Mouse (Mus musculus): Measurements from ENCODE around the gene Rad51.
A peak's percentile ranks its signal among the peaks of the same experiment; 100 is the strongest.

The Rad51 gene

GRCm38 (mm10) chr2:119163999-119164398 lies 51.4 kb downstream of the Rad51 start:
- no peak for DNase-seq (ENCODE audit: extremely low read depth, low read depth)

DNA sequence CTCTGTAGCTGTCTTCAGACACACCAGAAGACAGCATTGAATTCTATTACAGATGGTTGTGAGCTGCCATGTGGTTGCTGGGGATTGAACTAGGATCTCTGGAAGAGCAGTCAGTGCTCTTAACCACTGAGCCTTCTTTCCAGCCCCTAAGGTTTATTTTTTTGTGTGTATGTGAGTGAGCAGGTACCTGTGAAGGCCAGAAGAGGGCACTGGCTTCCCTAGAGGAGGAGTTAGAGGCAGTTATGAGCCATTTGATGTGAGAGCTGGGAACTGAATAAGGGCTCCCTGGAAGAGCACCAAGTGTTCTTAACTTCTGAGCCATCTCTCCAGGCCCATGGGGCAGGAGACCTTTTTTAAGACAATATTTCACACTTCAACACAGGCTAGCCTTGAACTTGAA lies 52.8 kb downstream of the Rad51 start:
- no peak for DNase-seq (ENCODE audit: extremely low read depth, low read depth)

DNA sequence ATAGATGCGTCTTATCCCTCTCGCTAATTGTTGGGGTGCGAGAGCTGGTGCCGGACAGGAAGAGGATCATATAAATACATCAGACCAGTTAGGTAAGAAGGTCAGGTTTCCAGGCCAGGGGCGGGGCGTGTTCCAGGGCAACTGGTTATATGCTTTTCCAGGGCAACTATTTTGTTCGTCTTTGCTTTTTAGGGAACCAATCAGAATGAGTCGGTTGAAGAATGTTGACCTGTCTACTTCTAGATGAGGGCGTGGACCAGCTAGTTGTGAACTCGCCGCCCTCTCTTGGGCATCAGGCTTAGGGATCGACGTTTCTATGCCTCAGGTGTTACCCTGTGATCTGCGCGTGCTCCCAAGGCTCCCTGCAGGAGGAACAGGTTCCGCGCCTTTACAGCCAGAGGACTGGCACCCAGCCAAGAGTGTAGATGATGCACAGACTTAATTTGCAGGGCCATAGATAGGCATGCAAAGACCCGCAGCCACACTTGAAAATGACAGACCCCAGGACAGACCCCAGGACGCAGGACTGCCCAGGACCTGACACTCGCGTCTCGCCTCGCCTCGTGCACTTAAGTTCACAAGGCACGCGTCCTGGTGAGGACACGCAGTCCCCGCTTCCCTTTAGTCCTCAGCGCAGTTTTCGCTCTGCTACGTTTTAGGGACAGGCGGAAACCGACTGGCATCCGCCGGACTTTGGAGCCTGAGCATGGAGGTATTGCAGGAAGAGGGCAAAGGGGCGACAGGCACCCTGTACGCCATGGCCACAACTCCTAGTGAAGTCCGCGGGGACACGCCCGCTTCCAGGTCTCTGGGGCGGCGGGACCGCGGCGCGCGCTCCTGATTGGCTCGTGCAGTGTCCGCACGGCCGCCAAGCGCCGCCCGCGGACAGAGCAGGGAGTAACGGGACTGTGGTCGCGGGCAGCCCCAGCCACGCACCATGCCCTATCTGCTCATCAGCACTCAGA lies 54.6 kb downstream of the Rad51 start, which contains the start of gene Gchfr:
Gchfr (plus strand) TSS at position 873 of the 965 bp plus-strand sequence.
- no peak for DNase-seq (ENCODE audit: extremely low read depth, low read depth)

DNA sequence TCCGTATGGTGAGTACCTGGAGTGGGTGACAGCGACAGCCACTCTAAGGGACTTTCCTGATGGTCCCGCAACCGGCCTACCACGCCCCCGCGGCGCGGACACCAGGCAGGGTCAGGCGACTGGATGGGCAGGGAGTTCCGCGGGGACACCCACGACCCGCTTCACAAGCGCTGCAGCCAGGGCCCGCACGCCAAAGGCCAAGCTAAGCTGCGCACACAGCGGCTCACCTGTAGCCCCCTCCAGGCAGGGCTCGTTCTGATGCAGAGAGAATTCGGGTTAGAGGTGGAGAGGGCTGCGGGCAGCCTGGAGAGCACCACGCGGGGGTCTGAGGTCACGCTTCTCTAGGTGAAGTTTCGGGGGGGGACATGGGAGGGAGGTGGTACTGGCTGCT lies 55.3 kb downstream of the Rad51 start:
- DNase-seq (ENCODE audit: extremely low read depth, low read depth): no peak

DNA sequence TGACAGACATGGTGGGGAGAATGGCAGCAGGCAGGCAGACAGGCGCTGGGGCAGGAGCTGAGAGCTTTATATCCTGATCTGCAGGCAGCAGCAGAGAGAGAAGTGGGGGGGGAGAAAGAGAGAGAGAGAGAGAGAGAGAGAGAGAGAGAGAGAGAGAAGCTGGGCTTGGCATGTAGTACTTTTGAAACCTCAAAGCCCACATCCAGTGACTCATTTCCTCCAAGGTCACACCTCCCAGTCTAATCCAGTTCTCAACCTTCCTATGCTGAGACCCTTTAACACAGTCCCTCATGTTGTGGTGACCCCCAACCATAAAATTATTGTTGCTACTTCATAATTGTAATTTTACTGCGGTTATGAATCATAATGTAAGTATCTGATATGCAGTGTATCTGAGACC lies 57.7 kb downstream of the Rad51 start:
- DNase-seq (ENCODE audit: extremely low read depth, low read depth): no peak

DNA sequence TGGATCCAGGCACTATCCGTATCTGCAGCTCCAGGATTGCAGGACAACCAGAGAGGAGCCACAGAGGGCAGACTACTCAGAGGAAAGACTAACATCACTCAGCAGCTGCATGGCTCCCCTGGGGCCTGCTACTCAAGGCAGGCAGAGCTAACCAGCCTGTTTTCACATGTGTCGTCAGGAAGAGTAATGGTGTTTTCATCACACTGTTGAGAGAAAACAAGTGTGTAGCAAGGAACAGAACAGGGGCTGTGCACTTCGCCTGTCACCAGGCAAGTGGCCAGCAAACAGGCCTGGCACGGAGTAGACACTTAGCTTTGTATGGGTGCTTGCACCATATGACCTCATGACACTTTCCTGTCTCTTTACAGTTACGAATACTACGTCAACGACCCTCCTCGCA lies 59.0 kb downstream of the Rad51 start:
- no peak for DNase-seq (ENCODE audit: extremely low read depth, low read depth)

DNA sequence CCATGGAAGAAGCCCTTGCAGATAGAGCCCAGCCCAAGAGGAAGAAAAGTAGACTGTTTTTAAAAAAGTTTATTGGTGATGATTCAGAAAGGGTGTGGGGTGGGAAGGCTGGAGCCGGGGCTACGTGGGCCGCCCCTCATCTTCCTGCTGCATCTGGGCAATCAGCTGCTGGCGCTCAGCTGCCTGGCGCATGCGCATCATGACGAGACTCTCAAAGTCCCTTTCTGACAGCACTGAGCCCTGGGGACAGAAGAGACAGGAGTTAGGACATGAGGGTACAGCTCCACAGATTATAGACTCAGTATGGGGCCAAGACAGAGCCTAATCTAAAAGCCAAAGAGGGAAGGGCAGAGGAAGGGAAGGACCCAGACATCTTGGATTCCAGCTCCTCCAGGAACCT lies 59.9 kb downstream of the Rad51 start:
- DNase-seq (ENCODE audit: extremely low read depth, low read depth): no peak

DNA sequence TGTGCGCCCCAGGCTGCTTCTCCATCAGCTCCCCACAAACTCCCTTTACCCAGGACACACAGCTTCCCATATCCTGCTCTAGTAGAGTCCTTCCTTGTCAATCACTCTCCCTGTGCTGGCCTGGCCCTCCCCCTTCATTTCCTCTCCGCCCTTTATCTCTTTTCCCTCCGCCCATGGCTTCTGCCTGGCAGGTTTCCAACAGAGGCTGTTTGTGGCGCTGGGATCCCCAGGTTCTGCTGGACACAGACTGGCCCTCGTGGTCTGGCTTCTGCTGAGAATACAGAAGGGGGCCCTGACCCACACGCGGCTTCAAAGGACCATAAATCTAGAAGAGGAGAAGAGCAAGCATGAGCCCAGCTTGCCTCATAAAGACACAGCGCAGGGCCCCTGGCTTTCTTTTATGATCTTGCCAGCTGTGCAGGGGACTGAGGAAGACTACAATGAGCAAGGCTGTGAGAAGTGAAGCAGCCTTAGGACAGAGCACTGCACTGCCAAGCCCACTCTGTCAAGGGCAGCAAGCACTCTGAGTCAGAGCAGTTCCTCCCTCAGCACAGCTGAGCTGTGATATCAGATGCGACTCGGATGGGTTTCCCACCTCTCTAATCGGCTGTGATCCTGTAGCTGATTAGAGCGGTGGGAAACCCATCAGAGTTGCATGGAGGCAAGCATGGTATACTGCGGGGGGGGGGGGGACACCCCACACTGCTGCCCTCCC lies 60.4 kb downstream of the Rad51 start:
- peak; percentile 84 for DNase-seq (ENCODE audit: extremely low read depth, low read depth)

DNA sequence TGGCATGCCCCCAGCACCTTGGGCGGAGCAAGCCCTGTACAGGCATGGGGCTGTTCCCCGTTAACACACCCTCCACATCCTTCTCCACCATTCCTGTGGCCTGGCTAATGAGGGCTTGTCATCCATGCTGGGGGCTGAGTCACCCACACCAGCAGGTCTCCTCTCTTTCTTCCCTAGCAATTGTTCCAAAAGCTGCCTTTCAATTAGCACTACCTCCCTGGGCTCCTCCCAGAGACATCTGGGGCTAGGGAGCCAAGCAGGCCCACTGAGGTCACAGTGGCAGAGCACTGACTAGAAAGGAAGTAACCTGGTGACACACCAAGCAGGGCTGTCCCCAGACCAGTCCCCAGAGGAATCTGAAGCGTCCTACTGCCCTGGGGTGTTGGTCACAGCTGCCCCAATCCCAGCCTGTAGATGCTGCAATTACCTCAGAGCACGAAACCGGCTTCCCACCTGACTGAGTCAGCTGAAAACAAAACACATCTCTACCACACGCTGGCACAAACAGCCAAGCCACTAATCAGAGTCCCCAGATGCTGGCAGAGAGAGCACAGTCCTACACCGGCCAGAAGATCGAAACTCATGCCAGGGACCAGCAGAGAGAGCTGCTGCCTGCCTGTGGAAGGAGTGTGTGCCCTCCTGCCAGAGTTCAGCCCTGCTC lies 61.5 kb downstream of the Rad51 start, which contains the start of gene Gm14137:
Gm14137 (plus strand) TSS at position 519 of the 661 bp plus-strand sequence.
- no peak for DNase-seq (ENCODE audit: extremely low read depth, low read depth)

- DNase-seq (ENCODE audit: extremely low read depth, low read depth): no peak
These were observed 62.3 kb downstream of the Rad51 start for GRCm38 (mm10) chr2:119174866-119175265.

- DNase-seq (ENCODE audit: extremely low read depth, low read depth): no peak
These were observed 63.0 kb downstream of the Rad51 start for GRCm38 (mm10) chr2:119175614-119176013.

DNA sequence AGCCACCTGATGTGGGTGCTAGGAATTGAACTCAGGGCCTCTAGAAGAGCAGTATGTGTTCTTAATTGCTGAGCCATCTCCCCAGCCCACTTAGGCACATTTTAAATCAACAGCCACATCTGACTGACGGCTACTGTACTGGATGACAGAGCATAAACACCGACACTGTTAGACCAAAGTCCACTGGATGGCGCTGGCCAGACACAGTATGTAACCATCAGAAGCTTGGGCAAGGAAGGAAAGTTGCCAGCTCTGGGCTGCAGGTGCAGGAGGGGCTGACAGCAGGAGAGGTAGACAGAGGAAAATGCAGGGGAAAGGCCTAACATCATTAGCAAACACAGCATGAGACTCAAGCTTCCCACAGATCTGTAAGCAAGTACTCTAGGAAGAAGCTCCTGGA lies 64.2 kb downstream of the Rad51 start:
- no peak for DNase-seq (ENCODE audit: extremely low read depth, low read depth)

DNA sequence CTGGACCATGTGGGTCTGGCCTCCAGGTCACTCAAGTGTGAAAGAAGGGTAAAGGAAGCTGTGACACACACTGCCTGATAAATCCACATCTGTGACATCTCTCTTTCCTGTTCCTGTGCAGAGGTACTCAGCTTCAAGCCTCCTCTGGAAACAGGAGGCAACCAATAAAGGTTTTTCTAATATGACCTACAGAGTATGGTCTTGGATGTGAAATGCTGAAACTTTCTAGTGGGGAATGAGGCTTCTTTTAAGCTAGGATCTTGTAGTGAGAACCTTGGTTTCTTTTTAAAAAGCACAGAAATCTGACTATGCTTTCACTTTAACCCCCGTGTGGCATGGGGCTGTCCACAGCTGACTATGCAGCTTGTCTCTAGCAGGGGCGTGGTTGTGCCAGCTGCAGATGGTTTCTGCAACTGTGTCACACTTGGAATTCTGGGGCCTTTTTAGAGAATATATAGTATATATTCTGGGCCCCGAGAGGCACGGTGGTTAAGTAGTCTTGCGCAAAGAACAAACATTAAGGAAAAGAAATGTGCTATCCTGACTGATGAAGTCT lies 64.9 kb downstream of the Rad51 start:
- DNase-seq (ENCODE audit: extremely low read depth, low read depth): no peak

- DNase-seq (ENCODE audit: extremely low read depth, low read depth): no peak
These were observed 70.3 kb downstream of the Rad51 start for GRCm38 (mm10) chr2:119182914-119183313.

GRCm38 (mm10) chr2:119189029-119189710 lies 76.6 kb downstream of the Rad51 start:
- no peak for DNase-seq (ENCODE audit: extremely low read depth, low read depth)

DNA sequence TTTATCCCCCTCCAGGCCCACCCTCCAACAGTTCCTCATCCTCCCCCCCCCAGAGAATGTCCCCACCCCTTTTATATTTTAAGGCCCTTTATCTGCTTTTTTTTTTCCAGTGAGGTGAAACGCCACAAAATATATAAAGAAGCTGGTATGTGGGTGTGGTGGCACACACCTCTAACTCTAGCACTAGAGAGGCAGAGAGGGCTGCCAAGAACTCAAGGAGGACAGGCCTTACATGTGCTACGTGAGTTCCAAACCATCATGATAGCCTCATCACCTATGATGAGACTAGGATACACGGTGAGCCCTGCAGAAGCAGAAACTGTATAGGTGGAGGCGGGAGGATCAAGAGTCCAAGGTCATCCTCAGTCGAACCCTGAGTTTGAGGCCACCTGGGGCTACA lies 78.4 kb downstream of the Rad51 start:
- no peak for DNase-seq (ENCODE audit: extremely low read depth, low read depth)

DNA sequence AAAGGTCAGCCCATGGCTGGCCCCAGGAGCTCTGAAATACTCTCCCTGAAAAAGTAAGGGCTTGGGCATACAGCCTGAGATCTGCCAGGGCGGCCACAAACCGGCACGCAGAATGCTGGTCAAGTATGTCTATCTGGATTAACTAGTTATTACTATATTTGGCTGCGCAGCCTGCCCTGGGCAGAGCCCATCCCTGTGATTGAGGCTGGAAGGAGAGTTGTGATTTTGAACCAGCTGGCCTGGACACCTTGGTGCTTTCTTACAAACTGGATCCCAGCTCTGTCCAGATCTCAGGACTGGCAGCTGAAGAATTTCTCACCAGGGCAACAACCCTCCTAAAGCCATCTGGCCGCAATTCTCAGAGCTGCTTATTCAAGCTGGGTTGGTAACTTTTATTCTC lies 81.5 kb downstream of the Rad51 start:
- no peak for DNase-seq (ENCODE audit: extremely low read depth, low read depth)

DNA sequence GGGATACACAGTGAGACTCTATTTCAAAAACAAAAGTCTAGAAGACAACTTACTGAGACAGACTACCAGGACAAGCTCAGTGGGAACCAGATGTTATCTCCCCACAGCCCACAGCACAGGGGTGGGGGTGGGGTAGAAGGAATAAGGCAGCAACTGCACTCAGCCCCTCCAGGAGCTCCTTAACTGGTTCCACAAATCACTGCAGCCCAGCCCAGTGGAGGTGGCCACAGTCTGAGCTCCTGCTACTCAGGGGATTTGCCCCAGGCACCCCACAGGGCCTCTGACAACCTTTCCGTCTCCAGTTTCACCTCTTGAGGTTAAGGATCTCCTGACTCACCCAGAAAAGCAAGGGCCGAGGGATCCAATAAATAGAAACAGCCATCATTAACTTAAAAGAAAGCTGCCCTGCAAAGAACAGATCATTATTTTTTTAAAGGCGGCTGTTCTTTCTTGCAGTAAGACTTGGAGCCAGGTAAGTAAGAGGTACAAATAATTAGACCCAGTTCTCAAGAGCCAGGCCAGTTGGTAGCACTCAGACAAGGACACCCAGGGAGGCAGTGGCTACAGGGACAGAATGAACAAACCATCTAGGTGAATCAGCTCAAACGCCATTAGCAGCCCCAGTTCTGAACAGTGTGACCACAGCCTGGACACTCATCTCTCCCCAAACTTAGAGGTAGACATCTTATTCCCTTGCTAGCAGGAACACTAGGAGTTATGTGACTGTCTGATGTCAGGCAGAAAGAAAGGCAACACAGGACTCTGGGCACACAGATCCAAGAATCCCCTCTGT lies 83.9 kb downstream of the Rad51 start:
- DNase-seq (ENCODE audit: extremely low read depth, low read depth): no peak
